Mouse (Mus musculus): ENCODE measurements around the gene Mrrf. TPM values are rescaled to one million over a fixed set of nuclear protein-coding genes. Genes with fewer than 3 reads are reported as not detected.
"Not testable (repeated sequence)": the region's sequence is repeated elsewhere in the genome, so short reads cannot be mapped to it uniquely, and the experiment has no call there.

The Mrrf gene
- polyA plus RNA-seq, 1 experiment from 2014 or later: 39.3 TPM

DNA sequence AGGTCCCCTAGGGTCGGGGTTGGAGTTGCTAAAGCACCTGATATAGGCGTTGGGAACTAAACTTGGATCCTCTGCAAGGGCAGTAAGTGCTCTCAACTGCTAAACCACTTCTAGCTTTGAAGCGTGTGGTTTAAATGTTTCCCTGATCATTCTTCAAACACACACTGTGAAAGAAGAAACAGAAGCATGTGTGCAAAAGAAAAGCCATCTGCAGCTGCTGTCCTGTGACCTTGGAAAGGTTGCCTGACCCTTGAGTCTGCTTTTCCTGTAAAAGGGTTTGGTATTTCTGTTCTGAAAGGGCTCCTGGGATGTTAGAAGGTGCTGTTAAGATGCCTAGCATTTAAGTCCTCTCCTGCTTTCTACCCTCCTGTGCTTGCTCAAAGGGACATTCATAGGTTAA is 43.3 kb downstream of the Mrrf start:
- H3K4me2 ChIP-seq (ENCODE audit: low read depth, low read length): no peak overlapping the region
- H3K36me3 ChIP-seq (replicated peaks; ENCODE audit: control insufficient read depth, insufficient read depth, low read depth, low read length): no peaks in the 10 kb centered on the region
- H3K4me1 ChIP-seq (ENCODE audit: control insufficient read depth, insufficient read depth, low read length): no peaks in the 10 kb centered on the region
- no peak overlapping the region for H3K9ac ChIP-seq (replicated peaks; ENCODE audit: low read length)
- H3K9me3 ChIP-seq (replicated peaks; ENCODE audit: control insufficient read depth, low read length): no peaks in the 10 kb centered on the region
- H3K27ac ChIP-seq (replicated peaks; ENCODE audit: low read depth, low read length): no peak overlapping the region
- no peak overlapping the region for H3K4me3 ChIP-seq (ENCODE audit: low read depth, low read length)
- no peaks in the 10 kb centered on the region for H3K27me3 ChIP-seq (ENCODE audit: control insufficient read depth, insufficient read depth, low read length)
- no peak for ATAC-seq (replicated peaks; ENCODE audit: insufficient number of reproducible peaks, low FRiP score, low TSS enrichment, low read depth)
- 50% methylated on average over 3 of the region's 3 CpGs for WGBS
- DNase-seq (ENCODE audit: low spot score): no peak

DNA sequence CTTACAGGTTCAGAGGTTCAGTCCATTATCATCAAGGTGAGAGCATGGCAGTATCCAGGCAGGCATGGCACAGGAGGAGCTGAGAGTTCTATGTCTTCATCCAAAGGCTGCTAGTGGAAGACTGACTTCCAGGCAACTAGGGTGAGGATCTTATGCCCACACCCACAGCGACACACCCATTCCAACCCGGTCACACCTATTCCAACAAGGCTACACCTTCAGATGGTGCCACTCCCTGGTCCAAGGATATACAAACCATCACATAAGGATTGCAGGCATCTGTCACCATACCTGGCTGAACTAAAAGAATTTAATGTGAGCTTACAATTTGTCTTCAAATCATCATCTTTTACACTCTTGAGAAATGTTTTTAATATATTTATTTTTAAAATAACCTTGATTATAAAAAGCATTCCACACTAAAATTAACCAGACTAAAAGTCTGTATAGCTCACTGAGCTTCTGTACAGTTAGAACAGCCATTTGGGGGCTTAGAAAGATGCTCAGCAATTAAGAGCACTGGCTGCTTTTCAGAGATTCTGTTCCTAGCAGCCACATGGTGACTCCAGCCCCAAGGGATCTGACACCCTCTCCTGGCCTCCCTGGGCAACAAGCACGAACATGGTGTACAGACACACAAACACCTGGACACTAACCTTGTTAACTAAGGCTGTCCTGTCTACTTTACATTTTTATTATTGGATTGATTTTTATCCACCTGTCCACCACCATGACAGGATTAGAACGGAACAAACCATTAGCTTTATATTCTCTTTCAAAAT is 45.6 kb downstream of the Mrrf start:
- not testable (repeated sequence) for H3K27me3 ChIP-seq (ENCODE audit: control insufficient read depth, insufficient read depth, low read length); H3K4me2 ChIP-seq (ENCODE audit: low read depth, low read length); H3K9ac ChIP-seq (replicated peaks; ENCODE audit: low read length); DNase-seq (ENCODE audit: low spot score); H3K9me3 ChIP-seq (replicated peaks; ENCODE audit: control insufficient read depth, low read length); H3K36me3 ChIP-seq (replicated peaks; ENCODE audit: control insufficient read depth, insufficient read depth, low read depth, low read length); H3K27ac ChIP-seq (replicated peaks; ENCODE audit: low read depth, low read length); ATAC-seq (replicated peaks; ENCODE audit: insufficient number of reproducible peaks, low FRiP score, low TSS enrichment, low read depth); H3K4me3 ChIP-seq (ENCODE audit: low read depth, low read length); H3K4me1 ChIP-seq (ENCODE audit: control insufficient read depth, insufficient read depth, low read length)
- 80% methylated on average over 4 of the region's 4 CpGs for WGBS

DNA sequence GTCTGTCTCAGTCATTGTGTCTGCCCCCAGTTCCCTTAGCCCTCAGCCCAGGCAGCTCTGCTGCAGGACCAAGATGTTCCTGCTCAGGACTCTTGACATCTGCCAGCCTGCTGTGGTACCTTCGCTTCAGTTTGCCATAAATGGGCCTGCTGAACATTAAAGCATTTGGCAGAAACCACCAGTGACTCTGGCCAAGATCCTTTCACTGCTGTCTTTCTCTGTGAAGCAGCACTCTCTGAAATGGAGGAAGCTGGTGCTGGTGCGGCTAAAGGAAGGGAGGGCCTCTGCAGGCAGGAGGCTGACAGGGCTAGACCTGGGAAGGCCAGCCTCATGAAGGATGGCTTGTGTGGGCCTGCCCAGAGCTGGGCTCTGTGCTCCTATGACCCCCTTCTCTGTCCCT is 47.1 kb downstream of the Mrrf start:
- H3K4me1 ChIP-seq (ENCODE audit: control insufficient read depth, insufficient read depth, low read length): no peaks in the 10 kb centered on the region
- H3K27me3 ChIP-seq (ENCODE audit: control insufficient read depth, insufficient read depth, low read length): no peaks in the 10 kb centered on the region
- H3K9me3 ChIP-seq (replicated peaks; ENCODE audit: control insufficient read depth, low read length): no peaks in the 10 kb centered on the region
- ATAC-seq (replicated peaks; ENCODE audit: insufficient number of reproducible peaks, low FRiP score, low TSS enrichment, low read depth) (no peak), DNase-seq (ENCODE audit: low spot score) (no peak)
- no peak overlapping the region for H3K4me3 ChIP-seq (ENCODE audit: low read depth, low read length)
- H3K4me2 ChIP-seq (ENCODE audit: low read depth, low read length): no peak overlapping the region
- H3K36me3 ChIP-seq (replicated peaks; ENCODE audit: control insufficient read depth, insufficient read depth, low read depth, low read length): no peaks in the 10 kb centered on the region
- WGBS: 85% methylated on average over 2 of the region's 2 CpGs
- no peak overlapping the region for H3K27ac ChIP-seq (replicated peaks; ENCODE audit: low read depth, low read length)
- H3K9ac ChIP-seq (replicated peaks; ENCODE audit: low read length): no peak overlapping the region

DNA sequence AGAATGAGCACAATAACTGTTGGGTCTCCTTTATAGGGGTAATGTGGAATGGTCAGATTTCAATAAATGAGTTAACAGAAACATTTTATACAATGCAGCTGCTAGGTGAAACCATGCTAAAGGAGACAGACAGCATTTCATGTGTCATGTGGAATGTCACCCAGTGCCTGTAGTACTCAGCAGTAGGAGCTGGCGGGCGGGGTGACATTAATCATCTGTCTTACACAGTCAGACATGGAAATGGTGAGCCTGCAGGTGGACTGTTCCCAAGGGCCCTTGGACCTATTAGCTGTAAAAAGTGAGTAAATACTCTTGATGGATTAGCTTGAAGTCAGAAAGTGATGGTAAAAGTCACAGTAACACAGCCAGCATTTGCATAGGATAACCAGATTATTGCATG is 48.0 kb downstream of the Mrrf start:
- H3K4me2 ChIP-seq (ENCODE audit: low read depth, low read length): no peak overlapping the region
- WGBS: 95% methylated on average over 2 of the region's 2 CpGs
- no peak overlapping the region for H3K27ac ChIP-seq (replicated peaks; ENCODE audit: low read depth, low read length)
- no peaks in the 10 kb centered on the region for H3K27me3 ChIP-seq (ENCODE audit: control insufficient read depth, insufficient read depth, low read length)
- no peak overlapping the region for H3K4me3 ChIP-seq (ENCODE audit: low read depth, low read length)
- H3K9ac ChIP-seq (replicated peaks; ENCODE audit: low read length): no peak overlapping the region
- no peaks in the 10 kb centered on the region for H3K9me3 ChIP-seq (replicated peaks; ENCODE audit: control insufficient read depth, low read length)
- DNase-seq (ENCODE audit: low spot score) (no peak), ATAC-seq (replicated peaks; ENCODE audit: insufficient number of reproducible peaks, low FRiP score, low TSS enrichment, low read depth) (no peak)
- no peaks in the 10 kb centered on the region for H3K36me3 ChIP-seq (replicated peaks; ENCODE audit: control insufficient read depth, insufficient read depth, low read depth, low read length)
- H3K4me1 ChIP-seq (ENCODE audit: control insufficient read depth, insufficient read depth, low read length): no peaks in the 10 kb centered on the region

DNA sequence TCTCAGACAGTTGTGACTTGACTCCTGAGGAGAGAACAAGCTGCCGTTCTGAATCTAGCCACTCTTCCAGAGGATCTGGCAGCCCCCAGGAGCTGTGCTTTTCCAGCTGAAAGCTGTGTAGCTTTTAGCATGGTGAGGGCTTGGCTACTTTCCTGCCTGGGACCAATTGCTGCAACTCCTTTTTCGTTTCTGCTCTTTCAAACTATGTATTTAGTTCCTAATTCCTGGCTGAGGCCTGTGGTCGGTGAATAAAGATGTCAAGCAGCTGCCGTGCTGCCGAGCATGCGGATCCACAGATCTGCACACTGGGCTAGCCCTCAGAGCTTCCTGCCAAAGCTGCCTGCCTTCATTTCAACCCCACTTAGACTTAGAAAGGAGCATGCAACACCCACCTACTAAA is 48.7 kb downstream of the Mrrf start:
- H3K4me3 ChIP-seq (ENCODE audit: low read depth, low read length): no peak overlapping the region
- H3K9ac ChIP-seq (replicated peaks; ENCODE audit: low read length): no peak overlapping the region
- H3K4me1 ChIP-seq (ENCODE audit: control insufficient read depth, insufficient read depth, low read length): no peaks in the 10 kb centered on the region
- H3K9me3 ChIP-seq (replicated peaks; ENCODE audit: control insufficient read depth, low read length): no peaks in the 10 kb centered on the region
- WGBS: 82% methylated on average over 6 of the region's 6 CpGs
- ATAC-seq (replicated peaks; ENCODE audit: insufficient number of reproducible peaks, low FRiP score, low TSS enrichment, low read depth) (no peak), DNase-seq (ENCODE audit: low spot score) (no peak)
- H3K27me3 ChIP-seq (ENCODE audit: control insufficient read depth, insufficient read depth, low read length): no peaks in the 10 kb centered on the region
- no peaks in the 10 kb centered on the region for H3K36me3 ChIP-seq (replicated peaks; ENCODE audit: control insufficient read depth, insufficient read depth, low read depth, low read length)
- no peak overlapping the region for H3K4me2 ChIP-seq (ENCODE audit: low read depth, low read length)
- H3K27ac ChIP-seq (replicated peaks; ENCODE audit: low read depth, low read length): no peak overlapping the region

DNA sequence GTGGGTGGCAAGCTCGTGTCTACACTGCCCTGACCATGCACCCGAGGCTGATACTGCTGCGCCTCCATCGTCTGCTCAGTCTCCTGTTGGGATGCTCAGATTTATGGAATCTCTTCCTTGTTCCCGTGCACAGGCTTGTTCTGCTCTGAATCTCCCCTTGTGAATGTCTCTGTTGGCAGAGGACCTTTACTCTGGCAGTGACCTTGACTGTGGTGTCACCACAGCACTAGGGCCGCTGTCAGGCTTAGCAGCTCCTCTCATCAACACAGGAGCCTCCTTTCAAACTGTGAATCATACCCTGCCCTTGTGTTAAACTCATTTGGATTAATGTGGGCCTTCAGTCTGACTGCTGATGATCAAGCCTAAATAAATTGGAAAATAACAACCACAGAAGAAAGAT is 53.0 kb downstream of the Mrrf start:
- H3K4me1 ChIP-seq (ENCODE audit: control insufficient read depth, insufficient read depth, low read length); H3K4me2 ChIP-seq (ENCODE audit: low read depth, low read length); DNase-seq (ENCODE audit: low spot score); H3K4me3 ChIP-seq (ENCODE audit: low read depth, low read length); H3K27me3 ChIP-seq (ENCODE audit: control insufficient read depth, insufficient read depth, low read length); H3K9me3 ChIP-seq (replicated peaks; ENCODE audit: control insufficient read depth, low read length); H3K9ac ChIP-seq (replicated peaks; ENCODE audit: low read length); H3K27ac ChIP-seq (replicated peaks; ENCODE audit: low read depth, low read length); H3K36me3 ChIP-seq (replicated peaks; ENCODE audit: control insufficient read depth, insufficient read depth, low read depth, low read length); ATAC-seq (replicated peaks; ENCODE audit: insufficient number of reproducible peaks, low FRiP score, low TSS enrichment, low read depth): not testable (repeated sequence)
- WGBS: 83% methylated on average over 6 of the region's 6 CpGs

DNA sequence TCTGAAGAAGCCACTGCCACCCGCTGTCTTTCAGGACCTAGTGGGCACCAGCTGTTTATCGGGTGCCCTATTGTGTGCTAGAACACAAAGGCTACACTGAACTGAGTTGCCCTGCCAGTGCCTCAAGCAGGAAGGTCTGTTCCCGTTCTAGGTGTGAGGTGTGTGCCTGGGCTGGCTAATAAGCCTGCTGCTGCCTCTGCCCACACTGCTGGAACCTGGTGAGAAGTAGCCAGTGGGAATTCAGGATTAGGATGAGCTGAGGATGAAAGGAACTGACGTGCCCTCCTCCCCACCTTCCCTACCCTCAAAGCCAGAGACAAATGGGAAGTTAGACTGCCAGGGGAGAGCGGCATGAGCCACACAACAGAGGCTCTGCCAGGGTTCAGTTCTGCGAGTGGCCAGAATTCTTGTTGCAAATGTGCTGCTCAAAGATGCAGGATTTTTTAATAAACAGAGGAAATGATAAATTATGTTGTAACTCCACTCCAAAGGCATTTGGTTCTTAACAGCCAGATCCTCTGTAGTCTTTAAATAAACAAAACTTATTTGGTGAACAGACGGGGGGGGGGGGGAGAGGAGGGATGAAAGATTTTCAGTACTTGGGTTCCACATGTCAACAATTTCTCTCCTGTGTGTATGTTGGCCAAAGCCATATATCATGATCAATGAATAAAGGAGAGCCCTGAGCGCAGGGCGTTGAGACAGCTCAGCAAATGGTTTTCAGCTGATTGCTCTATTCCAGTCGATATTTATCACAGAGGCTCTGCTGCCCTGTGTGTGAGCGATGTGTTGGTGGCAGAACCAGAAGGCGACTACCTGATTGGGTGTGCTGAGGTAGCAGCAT is 55.1 kb downstream of the Mrrf start:
- DNase-seq (ENCODE audit: low spot score) (no peak), ATAC-seq (replicated peaks; ENCODE audit: insufficient number of reproducible peaks, low FRiP score, low TSS enrichment, low read depth) (no peak)
- no peaks in the 10 kb centered on the region for H3K27me3 ChIP-seq (ENCODE audit: control insufficient read depth, insufficient read depth, low read length)
- 58% methylated on average over 12 of the region's 12 CpGs for WGBS
- H3K4me1 ChIP-seq (ENCODE audit: control insufficient read depth, insufficient read depth, low read length): no peaks in the 10 kb centered on the region; the same call in 1 of the 2 replicates
- no peak overlapping the region for H3K4me3 ChIP-seq (ENCODE audit: low read depth, low read length)
- no peak overlapping the region for H3K4me2 ChIP-seq (ENCODE audit: low read depth, low read length)
- no peaks in the 10 kb centered on the region for H3K9me3 ChIP-seq (replicated peaks; ENCODE audit: control insufficient read depth, low read length)
- H3K9ac ChIP-seq (replicated peaks; ENCODE audit: low read length): no peak overlapping the region
- no peak overlapping the region for H3K27ac ChIP-seq (replicated peaks; ENCODE audit: low read depth, low read length)
- H3K36me3 ChIP-seq (replicated peaks; ENCODE audit: control insufficient read depth, insufficient read depth, low read depth, low read length): no peaks in the 10 kb centered on the region

DNA sequence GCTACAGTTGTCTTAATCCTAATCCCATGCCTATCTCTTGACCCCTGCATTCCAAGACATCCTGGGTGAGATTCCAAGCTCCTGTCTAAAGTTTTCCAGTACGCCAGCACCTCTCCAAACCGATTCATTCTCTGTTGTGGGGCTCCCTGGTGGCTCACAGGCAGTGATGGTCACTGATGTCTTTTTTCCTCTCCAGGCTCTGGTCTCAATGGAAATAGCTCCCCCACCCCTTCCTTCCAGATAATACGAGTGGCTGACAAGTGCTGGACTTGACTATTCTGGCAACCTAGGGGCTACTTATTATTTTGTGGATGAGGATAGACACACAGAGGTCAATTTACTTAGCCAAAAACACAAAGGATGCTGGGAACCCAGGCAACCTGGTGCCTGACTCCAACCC is 60.8 kb downstream of the Mrrf start:
- no peaks in the 10 kb centered on the region for H3K36me3 ChIP-seq (replicated peaks; ENCODE audit: control insufficient read depth, insufficient read depth, low read depth, low read length)
- H3K9me3 ChIP-seq (replicated peaks; ENCODE audit: control insufficient read depth, low read length): no peaks in the 10 kb centered on the region
- H3K4me3 ChIP-seq (ENCODE audit: low read depth, low read length): no peak overlapping the region
- no peak overlapping the region for H3K4me2 ChIP-seq (ENCODE audit: low read depth, low read length)
- 41% methylated on average over 3 of the region's 3 CpGs for WGBS
- ATAC-seq (replicated peaks; ENCODE audit: insufficient number of reproducible peaks, low FRiP score, low TSS enrichment, low read depth): no peak
- no peaks in the 10 kb centered on the region; the same call in 1 of the 2 replicates for H3K4me1 ChIP-seq (ENCODE audit: control insufficient read depth, insufficient read depth, low read length)
- no peak for DNase-seq (ENCODE audit: low spot score)
- no peak overlapping the region for H3K9ac ChIP-seq (replicated peaks; ENCODE audit: low read length)
- H3K27ac ChIP-seq (replicated peaks; ENCODE audit: low read depth, low read length): no peak overlapping the region
- H3K27me3 ChIP-seq (ENCODE audit: control insufficient read depth, insufficient read depth, low read length): peaks cover 13% of the 10 kb centered on the region
